Mouse (Mus musculus): ENCODE results near the gene Grik3. TPM values are rescaled to one million over a fixed set of nuclear protein-coding genes. Genes with fewer than 3 reads are reported as not detected.

Gene Grik3
- total RNA-seq (2021), result under 1 TPM; 0.79 to 0.81 TPM
- long read RNA-seq, experiment 1, partial matches to known transcripts, result 0 of 2 reads
- long read RNA-seq, experiment 1, other reads (novel, unspliced or antisense), result 2 of 2 reads
- long read RNA-seq, experiment 2, partial matches to known transcripts, result 0 of 4 reads
- long read RNA-seq, experiment 2, other reads (novel, unspliced or antisense), result 4 of 4 reads

- DNase-seq (ENCODE audit: low spot score in 2 of 2), result no peak
These were observed at the start of gene Grik3 for GRCm38 (mm10) chr4:125490661-125491504. Gene Grik3 (plus strand): TSS chr4:125490700.

DNA sequence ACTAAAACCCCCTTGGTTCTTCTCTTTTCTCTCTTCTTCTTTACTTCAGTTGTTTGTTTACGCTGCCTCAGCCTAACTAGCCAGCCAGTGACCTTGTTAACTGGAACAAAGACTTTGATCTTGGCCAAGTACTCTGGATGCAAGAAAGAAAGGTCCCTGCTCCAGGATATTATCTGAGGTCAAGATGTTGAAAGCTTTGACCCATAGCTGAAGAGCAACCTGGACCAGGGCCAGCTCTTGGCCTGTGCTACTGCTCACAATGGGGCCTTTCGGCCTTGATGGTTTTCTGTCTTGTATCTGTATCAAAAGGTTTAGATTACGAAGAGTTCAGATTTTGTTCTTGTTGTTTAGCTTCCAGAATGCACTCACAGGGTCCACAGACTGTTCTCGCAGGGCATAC is 48.7 kb upstream of the Grik3 start:
- DNase-seq (ENCODE audit: low spot score in 2 of 2), result no peak

- no peak for DNase-seq (ENCODE audit: low spot score in 2 of 2)
These were observed 46.1 kb upstream of the Grik3 start for GRCm38 (mm10) chr4:125444366-125444765.

- no peak for DNase-seq (ENCODE audit: low spot score in 2 of 2)
These were observed 39.7 kb upstream of the Grik3 start for GRCm38 (mm10) chr4:125450602-125451321.

DNA sequence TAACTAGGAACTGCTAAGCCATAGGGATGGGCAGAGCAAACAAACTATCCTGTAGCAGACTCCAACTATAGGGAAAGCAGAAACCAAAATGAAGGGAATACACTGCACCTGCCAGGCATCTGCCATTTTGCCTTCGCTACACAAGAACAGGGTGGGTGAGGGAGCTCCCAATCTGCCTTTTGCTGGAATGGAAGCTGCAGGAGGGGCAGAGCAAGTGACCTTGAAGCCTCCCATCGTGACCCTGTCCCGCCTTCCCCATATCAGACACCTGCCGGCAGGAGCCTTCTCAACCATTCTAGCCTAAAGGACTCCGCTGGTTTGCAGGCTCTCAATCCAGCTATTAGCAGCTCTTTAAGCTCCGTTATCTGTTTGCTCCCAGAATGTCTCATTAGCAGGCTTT is 38.7 kb upstream of the Grik3 start:
- DNase-seq (ENCODE audit: low spot score in 2 of 2), result no peak

- DNase-seq (ENCODE audit: low spot score in 2 of 2), result no peak
These were observed 34.0 kb upstream of the Grik3 start for GRCm38 (mm10) chr4:125456506-125456905.

DNA sequence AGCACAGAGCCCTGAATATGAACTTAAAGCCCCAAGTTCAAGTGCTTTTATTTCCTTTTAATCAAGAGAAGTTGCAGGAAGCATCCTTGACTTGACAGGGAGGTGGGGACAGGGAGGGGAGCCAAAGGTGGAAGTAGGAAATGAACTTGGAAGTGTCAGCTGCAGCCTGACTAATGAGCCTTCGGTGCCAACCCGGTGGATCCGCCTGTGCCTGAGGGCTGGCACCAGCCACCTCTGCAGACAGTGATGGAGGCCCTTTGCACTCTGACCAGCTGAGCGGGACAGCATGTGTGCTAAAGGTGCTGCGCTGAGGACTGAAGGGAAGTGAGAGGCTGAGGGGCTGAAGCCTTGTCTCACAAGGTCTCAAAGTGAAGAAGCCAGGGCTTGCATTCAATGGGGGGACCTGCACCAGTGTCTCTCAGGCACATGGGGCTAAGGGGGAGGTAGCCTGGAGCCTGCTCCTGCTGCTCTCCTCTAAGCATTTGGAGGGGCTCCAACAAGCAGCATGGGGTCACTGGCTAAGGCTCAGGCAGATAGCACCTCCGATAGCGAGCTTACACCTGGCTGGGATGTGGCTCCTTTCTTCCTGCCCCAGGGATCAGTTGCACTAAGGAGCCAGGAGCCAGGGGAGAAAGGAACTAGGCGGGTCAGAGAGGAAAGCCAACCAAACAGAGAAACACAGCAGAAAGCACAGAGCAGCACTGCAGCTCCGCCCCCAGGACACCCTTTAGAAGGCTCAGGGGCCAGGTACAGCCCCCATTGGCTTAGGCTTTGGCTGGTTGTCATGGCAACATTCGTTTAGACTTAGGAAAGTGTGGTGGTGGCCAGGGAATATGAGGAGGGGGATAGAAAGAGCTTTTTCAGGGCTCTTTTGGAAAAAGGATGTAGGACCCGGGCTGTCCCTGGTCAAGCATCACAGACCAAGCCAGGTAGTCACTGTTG is 33.1 kb upstream of the Grik3 start:
- no peak for DNase-seq (ENCODE audit: low spot score in 2 of 2)

DNA sequence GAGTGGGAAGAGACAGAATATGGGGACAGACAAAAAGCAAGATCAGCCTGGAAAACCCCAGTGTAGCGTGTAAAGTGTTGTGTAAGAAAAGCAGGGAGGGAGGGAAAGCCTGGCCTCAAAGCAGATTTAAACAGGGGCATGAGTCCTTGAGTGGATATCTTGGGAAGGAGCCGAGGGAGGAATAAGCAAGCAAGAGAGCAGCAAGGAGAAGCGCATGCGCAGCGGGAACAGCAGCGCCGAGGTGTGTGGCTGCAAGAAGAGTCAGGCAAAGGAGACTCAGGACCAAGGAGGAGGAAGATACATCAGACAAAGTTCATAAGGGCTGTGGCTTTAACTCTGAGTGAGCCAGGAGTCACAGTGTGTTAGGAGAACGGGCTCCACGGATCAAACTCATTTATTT is 30.7 kb upstream of the Grik3 start:
- no peak for DNase-seq (ENCODE audit: low spot score in 2 of 2)

DNA sequence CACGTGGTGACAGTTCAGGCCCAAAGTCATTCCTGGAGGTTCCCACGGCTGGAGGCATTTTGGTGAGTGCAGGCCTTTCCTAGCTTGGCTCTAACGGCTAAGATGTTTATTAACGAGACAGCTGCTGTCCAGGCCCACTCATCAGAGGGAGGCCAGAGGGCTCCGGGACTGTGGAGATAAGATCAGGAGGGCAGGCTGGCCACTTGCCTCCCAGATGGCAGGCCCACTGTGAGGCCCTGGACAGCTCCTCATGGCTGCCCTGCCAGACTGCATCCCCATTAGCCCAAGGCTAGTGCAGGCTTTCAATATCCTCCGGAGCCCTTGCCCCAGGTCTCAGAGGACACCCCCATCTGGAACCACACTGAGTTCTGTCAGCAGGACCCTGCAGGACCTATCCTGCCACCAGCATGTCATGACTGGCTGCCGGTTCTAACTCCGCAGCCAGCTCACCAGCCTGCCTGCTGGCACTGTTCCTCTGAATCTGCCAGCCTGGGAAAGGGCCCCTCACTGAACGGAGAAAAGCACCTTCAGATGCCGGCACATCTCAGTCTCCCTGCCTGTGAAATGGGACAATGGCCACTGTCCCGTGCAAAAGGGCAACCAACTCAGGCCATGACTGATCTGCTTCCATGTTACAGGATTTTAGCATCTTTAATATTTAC is 20.7 kb upstream of the Grik3 start:
- no peak for DNase-seq (ENCODE audit: low spot score in 2 of 2)

GRCm38 (mm10) chr4:125474903-125475302 is 15.6 kb upstream of the Grik3 start:
- DNase-seq (ENCODE audit: low spot score in 2 of 2), result no peak

DNA sequence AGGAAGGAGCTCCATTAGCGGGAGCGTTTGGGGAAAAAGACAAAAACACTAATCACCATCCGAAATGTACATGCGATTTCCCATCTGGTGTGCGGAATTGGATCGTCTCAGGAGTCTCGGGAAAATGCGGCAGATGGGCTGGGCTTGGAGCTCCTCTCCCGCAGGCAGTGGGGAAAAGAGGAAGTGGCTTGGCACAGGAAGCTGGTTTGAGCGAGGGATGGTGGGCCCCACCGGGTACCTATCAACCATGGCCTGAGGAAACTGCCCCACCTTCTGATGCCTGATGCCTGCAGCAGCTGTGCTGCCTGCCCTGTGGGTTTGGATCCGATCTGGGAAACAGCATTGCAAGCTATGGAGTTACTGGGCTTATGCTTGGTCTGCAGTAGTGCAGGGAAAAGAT is 12.4 kb upstream of the Grik3 start:
- DNase-seq (ENCODE audit: low spot score in 2 of 2), result no peak

DNA sequence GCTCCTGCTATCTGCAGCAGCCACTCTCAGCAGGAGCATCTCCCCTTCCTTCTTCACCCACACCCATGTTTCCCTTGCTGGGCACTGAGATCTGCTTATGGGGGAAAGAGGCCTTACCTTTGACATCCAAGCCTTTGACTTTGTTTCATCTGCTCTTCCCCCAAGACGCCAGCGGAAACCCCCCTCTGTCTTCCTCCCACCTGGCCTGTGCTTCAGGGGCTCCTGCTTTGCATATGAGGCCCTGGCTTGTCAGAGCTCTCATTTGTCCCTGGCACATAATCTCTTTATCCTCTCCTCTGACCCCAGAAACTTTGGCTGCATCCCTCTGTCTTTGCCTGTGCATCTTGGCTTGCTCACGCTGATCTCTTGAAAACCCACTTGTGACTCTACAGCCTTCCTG is 9.2 kb upstream of the Grik3 start:
- no peak for DNase-seq (ENCODE audit: low spot score in 2 of 2)

- DNase-seq (ENCODE audit: low spot score in 2 of 2), result no peak
These were observed 6.4 kb upstream of the Grik3 start for GRCm38 (mm10) chr4:125484131-125484530.

DNA sequence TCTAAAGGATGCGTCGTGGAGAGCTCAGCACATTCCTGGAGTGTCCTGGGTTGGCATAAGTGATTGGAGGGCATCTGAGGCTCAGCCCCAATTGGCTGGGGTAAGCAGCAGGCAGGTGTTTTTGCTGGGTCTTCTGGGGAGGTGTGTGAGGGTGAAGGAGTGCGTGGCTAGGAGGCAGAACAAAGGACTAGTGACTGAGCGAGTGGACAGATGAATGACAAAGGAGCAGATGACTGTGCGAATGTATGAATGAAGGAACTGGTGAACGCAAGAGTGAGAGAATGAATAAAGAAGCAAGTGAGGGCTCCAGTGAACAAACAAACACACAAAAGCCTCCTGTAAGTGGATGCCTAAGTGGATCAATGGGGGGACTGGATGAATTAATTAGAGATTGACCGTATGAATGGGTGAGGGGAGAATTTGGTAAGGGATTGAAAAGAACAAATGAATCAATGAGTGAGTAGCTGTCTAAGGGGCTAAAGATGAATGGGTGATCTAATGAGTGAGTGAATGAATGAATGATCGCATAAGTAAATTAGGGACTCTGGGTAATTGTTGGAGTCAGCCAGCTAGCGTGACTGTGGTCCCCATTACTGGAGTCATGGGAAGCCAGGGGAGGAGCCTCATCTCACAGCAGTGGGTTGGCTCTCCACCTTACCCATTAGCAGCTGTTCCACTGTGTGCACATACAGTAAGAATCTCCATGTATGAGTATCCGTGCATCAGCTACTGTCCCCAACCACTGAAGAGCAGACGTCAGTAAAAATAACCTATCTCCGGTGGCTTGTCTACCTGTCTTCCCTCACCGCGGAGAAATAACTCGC is 4.9 kb upstream of the Grik3 start:
- no peak for DNase-seq (ENCODE audit: low spot score in 2 of 2)

DNA sequence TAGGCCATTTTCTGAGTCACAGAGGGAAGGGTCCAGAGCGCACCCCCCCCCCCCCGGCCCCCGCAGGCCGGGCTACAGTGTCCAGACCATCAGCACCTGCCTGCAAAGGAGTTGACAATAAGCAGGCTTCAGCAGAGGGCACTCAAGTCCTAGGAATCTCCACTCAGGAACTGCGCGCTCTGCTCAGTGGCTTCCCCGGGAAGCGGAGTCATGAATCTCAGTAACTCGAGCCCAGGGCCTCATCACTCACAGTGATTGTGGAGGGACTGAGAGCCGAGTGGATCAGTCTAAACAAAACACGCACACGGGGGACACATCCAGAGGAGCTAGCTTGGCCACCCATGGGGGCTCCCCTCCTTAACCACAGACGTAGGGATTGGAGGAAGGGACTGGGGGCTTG is 3.9 kb upstream of the Grik3 start:
- no peak for DNase-seq (ENCODE audit: low spot score in 2 of 2)

DNA sequence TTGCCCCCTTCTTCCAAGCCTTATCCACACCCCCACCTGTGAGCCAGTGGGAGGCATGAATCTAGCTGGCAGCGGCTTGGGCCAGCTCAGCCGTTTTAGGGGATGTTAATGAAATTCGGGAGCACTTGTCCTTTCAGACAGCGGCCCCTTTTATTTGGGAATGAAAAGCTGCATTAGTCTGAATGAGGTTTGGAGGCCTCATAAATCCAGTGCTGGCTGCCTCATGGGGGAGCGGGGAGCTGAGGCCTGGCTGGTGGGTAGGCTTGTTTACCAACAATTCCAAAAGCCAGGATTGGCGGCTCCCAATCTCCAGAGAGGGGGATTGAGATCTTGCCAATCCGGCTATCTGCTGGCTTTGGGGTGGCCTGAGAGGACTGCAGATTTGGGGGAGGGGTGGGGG is 3.5 kb upstream of the Grik3 start:
- DNase-seq (ENCODE audit: low spot score in 2 of 2), result no peak

DNA sequence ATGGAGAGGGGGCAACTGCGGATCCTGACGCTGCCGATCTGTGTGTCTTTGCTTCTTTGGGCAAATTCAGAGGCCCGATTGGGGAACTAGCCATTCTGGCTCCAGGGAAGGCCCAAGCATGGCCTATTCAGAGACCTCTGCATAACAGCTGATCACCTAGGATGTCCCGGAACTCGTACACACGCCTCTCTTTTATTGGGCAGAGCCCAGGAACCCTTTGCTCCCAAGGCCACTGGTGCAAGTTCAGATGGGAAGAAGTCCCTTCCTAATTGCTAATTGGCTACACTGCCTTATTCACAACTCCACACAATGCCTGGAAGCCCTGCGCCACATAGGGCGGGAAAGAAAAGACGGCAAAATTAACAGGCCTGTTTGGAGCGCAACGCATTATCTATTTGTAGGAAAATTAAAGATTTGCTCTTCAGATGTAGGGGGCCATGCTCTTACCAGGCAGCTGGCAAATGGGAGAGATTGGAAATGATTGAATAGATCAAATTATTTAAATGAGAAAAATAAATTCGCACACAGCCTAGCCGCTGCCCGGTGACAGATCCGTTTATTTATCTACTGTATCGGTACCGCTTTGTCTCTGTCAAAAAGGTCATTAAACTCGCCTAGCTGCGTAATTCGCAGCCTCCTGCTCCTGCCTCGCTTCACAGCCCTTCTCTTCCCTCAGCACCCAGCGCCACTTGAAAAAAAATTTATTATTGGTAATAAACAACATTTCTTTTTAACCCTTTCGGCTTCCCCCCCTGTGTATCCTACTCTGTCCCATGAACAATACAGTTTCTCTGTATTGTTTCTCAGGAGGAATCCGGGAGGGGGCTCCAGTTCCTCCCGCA is 1.5 kb upstream of the Grik3 start:
- DNase-seq (ENCODE audit: low spot score in 2 of 2), result no peak

DNA sequence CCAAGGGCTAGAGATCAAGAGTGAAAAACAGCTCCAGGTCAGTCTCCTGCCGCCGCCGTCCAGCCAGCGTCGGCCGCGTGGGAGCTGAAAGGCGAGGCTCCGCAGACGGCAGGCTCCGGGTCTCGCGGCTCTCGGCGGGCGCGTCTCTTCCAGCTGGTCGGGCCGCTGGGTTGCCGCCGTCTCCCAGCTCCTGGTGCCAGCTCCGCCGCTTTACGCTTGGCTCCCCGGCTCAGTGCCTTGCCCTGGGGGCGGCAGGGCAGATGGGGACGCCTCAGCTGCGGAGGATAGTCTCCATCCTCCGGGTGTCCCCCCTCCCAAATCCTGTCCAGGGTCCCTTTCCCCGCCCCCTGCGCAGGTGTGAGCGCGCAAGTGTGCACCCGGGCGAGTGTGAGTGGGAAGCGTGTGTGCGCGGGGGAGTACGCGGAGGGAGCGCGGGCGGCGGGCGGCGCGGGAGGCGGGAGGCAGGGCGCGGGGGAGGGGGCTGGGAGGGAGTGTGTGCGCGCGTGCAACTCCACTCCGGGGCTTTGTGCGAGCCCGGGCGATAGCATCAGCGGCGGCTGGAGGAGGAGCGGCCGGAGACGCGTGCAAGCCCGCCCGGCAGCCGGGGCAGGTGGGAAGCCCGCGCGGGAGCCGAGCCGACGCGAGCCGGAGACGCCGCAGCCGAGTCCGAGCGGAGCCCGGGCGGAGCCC is 454 bp upstream of the Grik3 start:
- no peak for DNase-seq (ENCODE audit: low spot score in 2 of 2)
